Mouse (Mus musculus) E14TG2a.4 (cell line): ENCODE measurements around the gene Slc4a4.

Experiments used
- H3K27me3 ChIP-seq: 2 replicates; pipeline ENCODE4 v1.6.1; 2014; ENCODE audit warnings: low read length, control low read depth; ENCODE audit not compliant: insufficient read depth
- H3K36me3 ChIP-seq: 2 replicates; pipeline ENCODE4 v1.6.1; 2014; ENCODE audit warnings: low read length, control low read depth; ENCODE audit not compliant: insufficient read depth
- H3K4me1 ChIP-seq: replicated peaks from 2 replicates; pipeline ENCODE4 v1.6.1; 2014; ENCODE audit warnings: low read depth, low read length, control low read depth
- H3K4me3 ChIP-seq: replicated peaks from 2 replicates; pipeline ENCODE4 v1.5.1; 2014; ENCODE audit warnings: mild to moderate bottlenecking, low read length
- H3K9me3 ChIP-seq: 2 replicates; pipeline ENCODE4 v1.6.1; 2014; ENCODE audit warnings: low read length, control low read depth
- CTCF ChIP-seq: conservative IDR thresholded peaks from 2 replicates; pipeline ENCODE4 v1.5.1; 2014; ENCODE audit warnings: low read length
- NANOG ChIP-seq: IDR thresholded peaks from 2 replicates; pipeline ENCODE4 v1.6.1; 2014; ENCODE audit warnings: borderline replicate concordance, low read length, mixed read lengths
- POU5F1 ChIP-seq: IDR thresholded peaks from 2 replicates; pipeline ENCODE4 v1.6.1; 2014; ENCODE audit warnings: low read length, borderline replicate concordance

Slc4a4 gene

DNA sequence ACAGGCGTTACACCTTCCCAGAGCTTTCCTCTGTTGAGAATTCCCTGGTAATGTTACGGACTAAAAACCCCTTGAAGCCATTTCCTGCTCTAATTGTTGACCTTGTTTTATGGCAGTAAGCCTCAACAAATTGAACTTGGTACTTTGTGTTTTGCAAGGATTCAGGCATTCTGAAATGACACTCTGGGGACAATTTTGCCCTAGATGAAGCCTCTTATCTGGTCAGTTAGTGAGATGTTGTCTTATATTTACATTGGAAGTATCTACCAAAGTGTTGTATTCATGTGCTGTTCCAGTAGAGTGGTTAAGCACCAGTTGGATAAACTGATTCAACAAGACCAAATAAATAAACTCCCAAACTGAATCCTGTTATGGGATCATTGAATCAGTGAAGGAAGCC lies 53.2 kb downstream of the Slc4a4 start:
- Histone ChIP-seq H3K4me3 (no peak overlapping the region), H3K9me3 (no peaks in the 10 kb centered on the region), H3K36me3 (no peaks in the 10 kb centered on the region), H3K27me3 (no peaks in the 10 kb centered on the region), H3K4me1 (no peaks in the 10 kb centered on the region)
- TF ChIP-seq NANOG: no peak
- TF ChIP-seq CTCF: no peak
- TF ChIP-seq POU5F1: no peak

DNA sequence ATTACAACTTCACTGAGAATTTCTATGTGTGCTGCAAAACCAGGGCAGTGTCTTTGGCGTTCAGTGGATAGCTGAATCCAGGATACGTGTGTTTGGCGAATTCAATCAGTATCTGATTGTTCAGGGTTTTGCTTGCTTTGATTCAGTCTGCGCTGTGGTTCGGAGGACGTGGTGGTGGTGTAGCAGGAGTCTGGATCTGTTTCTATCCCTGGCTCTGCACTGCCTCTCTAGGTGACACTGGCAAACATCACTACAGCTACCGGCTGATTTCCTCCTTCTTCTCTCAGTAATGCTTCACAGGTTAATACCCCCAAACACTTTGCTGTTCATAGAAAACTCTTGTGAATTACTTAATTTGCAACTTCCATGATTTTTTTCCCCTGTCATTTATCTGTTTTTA lies 55.3 kb downstream of the Slc4a4 start:
- H3K36me3 ChIP-seq: no peaks in the 10 kb centered on the region
- TF ChIP-seq NANOG (no peak), POU5F1 (no peak), CTCF (no peak)
- H3K4me3 ChIP-seq: no peak overlapping the region
- H3K4me1 ChIP-seq: no peaks in the 10 kb centered on the region
- no peaks in the 10 kb centered on the region for H3K27me3 ChIP-seq
- H3K9me3 ChIP-seq: no peaks in the 10 kb centered on the region

DNA sequence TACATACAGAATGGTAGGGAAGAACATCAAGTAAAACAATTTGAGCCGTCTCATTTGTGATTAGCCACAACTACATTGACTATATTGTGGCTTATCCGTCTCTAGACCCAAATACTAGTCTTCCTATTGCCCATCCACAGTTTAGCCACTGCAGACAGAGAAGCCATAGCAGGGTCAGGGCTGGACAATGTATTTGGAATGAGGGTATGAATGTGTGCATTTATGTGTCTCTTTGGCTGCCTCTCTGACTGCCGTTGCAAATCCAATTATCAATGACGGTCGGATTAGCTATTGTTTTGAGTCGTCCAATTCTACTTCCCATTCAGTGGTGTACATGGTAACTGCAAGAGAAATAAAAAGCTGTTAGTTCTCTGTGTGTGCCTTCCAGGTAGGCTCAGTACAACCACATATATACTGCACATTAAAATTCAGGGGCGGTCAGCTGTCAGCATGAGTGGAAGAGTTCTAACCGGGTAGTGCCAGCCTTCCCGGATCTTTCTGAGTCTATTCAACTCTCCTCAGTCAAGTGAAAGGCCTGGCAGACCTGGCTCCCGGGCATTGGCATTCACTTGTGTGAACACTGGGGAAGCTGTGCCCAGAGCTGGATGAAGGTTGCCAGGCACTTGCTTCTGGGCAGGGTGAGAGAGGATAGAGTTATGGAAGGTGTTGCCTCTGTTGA lies 59.2 kb downstream of the Slc4a4 start:
- no peak overlapping the region for H3K4me3 ChIP-seq
- H3K4me1 ChIP-seq: no peaks in the 10 kb centered on the region
- TF ChIP-seq NANOG: no peak
- no peak for TF ChIP-seq CTCF
- TF ChIP-seq POU5F1: no peak

DNA sequence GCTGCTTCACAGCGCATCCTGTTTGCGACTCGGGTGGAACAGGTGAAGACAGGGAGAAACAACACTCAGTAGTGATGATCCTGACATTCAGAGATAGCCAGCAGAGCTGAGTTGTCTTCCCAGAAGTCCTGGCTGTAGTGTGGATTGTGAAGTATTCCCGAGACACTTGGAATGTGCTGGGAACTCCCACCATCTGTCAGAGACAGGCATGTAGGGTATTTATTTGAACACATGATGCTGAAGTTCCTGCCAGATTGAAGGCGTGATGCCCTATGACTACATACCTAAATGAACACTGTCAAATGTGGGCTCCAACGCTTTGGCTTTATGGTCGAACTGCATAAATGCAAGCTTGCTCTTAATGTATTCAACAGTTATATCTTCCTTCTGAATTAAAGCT lies 63.7 kb downstream of the Slc4a4 start:
- TF ChIP-seq POU5F1 (no peak), NANOG (no peak), CTCF (no peak)
- Histone ChIP-seq H3K27me3 (no peaks in the 10 kb centered on the region), H3K4me3 (no peak overlapping the region), H3K4me1 (no peaks in the 10 kb centered on the region), H3K9me3 (no peaks in the 10 kb centered on the region), H3K36me3 (no peaks in the 10 kb centered on the region)

More for the DNA sequence above, 59.2 kb downstream of the Slc4a4 start:
- Histone ChIP-seq H3K27me3 (no peaks in the 10 kb centered on the region), H3K36me3 (no peaks in the 10 kb centered on the region), H3K9me3 (no peaks in the 10 kb centered on the region)

DNA sequence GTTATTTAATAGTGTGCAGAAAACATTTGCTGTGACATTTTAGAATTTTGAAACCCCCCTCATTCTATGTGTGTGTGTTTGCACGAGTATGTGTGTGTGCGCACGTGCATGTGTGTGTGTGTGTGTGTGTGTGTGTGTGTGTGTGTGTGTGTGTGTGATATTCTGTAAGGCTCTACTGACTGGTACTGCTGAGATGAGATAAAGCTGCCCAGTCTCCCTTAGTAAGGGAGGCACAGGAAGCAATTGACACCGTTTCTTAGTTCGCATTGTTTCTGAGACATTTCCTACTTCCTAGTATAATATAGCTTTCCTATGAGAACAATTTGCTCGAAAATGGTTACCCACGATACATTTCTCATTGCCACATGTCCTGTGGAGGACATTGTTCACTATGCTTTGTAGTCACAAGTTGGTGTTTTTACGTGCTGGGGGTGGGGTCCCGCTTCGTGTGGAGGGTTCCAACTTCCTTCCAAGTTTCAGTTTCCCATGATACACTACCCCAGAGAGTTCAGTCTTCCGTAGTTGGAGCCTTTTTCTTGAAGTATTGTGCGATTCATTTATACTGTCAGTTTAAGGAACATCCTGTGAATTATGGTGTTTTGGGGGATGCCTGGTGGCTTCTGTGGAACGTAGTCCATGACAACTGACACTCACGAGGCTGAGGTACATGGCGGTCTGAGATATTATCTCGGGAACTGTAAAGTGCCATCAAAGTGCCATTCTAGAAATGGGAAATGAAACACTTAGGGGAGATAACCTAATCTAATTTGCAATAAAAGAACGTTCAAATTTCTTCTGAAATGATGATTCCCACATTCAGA lies 66.3 kb downstream of the Slc4a4 start:
- Histone ChIP-seq H3K9me3 (no peaks in the 10 kb centered on the region), H3K27me3 (no peaks in the 10 kb centered on the region), H3K36me3 (no peaks in the 10 kb centered on the region), H3K4me3 (no peak overlapping the region), H3K4me1 (no peaks in the 10 kb centered on the region)
- TF ChIP-seq POU5F1 (no peak), CTCF (no peak), NANOG (no peak)

DNA sequence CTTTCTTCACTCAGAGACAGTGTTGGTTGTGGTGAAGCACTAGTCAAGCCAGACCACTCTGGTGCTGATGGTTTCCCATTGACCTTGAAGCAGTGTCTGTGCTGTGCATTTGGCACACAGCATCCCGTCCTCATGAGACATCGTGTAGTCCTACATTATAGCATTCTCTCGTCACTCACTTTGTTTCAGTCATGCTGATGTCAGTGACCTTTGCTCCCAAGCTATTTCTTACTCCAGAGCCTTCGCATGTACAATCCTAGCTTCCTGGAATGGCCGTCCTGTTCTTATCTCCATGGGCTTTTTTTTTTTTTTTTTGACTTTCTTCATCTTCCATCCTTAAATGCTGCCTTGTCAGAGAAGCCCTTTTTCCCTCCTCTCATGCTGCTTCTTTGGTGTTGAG lies 71.1 kb downstream of the Slc4a4 start:
- H3K36me3 ChIP-seq: no peaks in the 10 kb centered on the region
- H3K27me3 ChIP-seq: no peaks in the 10 kb centered on the region
- no peaks in the 10 kb centered on the region for H3K4me1 ChIP-seq
- TF ChIP-seq CTCF (no peak), NANOG (no peak), POU5F1 (no peak)
- no peak overlapping the region for H3K4me3 ChIP-seq
- no peaks in the 10 kb centered on the region for H3K9me3 ChIP-seq

DNA sequence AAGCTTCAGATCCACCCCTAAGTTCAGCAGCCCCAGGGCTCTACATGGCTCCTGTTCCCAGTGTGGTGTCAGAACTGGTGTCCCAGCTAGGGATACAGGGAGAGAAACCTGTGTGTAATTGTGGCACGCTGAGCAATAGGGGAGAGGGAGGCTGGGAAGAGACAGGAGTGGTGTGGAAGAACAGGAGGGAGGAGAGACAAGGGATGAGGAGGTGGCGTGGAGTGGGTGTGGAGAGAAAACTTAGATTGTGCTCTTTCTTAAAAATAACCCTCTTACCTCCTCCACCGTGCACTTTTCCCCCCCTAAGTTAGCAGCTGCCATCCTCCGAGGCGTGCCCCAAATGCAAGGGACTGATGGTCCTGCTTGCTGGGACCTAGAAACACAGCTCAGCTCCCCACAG lies 72.3 kb downstream of the Slc4a4 start:
- Histone ChIP-seq H3K9me3 (no peaks in the 10 kb centered on the region), H3K27me3 (no peaks in the 10 kb centered on the region), H3K4me3 (no peak overlapping the region), H3K4me1 (no peaks in the 10 kb centered on the region), H3K36me3 (no peaks in the 10 kb centered on the region)
- TF ChIP-seq CTCF (no peak), POU5F1 (no peak), NANOG (no peak)

DNA sequence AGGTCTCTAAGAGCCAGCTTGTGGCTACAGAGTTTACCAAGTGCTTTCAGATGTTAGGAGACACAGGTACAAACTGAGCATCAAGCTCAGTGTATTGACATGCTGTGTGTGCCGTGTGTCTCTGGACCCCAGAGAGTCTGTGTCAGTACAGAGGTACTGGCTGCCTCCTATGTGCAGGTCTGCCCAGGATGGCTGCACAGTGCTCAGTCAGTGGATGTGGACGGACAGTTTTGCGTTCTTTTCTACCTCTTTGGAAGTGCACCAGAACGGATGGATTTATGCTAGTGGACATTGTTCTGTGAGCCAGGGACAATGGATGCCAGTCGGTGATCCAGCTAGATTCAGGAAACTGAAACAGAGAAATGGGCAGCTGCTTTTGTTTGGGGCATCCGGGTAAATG lies 72.8 kb downstream of the Slc4a4 start:
- Histone ChIP-seq H3K4me3 (no peak overlapping the region), H3K27me3 (no peaks in the 10 kb centered on the region), H3K9me3 (no peaks in the 10 kb centered on the region), H3K36me3 (no peaks in the 10 kb centered on the region), H3K4me1 (no peaks in the 10 kb centered on the region)
- TF ChIP-seq POU5F1: no peak
- no peak for TF ChIP-seq CTCF
- TF ChIP-seq NANOG: no peak
